Mouse (Mus musculus) embryonic fibroblast, embryonic 13.5 days (primary cell): Measurements from ENCODE around the gene Ephb1.

ENCODE experiments used
- CTCF ChIP-seq: IDR thresholded peaks from 2 replicates; pipeline ENCODE4 v1.5.1; 2011; ENCODE audit warnings: mild to moderate bottlenecking, control low read depth, low read length, moderate library complexity, borderline replicate concordance; ENCODE audit not compliant: insufficient read depth
- POLR2A ChIP-seq: IDR thresholded peaks from 2 replicates; pipeline ENCODE4 v1.6.1; 2011; ENCODE audit warnings: low read depth, mild to moderate bottlenecking, control low read depth, low read length, moderate library complexity

DNA sequence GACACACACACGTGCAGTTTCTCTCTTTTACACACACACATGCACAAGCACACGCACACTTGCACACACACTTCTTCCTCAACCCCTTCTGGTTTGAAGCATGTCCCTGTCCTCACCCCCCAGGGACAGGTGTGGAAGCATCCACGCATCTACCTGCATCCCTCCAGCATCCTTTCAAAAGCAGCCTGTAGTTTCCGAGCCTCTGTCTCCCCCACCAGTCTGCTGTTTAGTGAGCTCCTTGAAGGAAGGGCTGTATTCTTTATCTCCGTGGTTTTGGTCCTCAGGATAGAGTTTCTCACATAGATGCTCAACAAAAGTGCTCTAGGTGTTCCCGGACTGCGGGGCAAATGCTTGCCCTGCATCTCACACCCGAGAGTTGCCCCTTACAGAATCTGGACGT is 9.4 kb downstream of the Ephb1 start:
- TF ChIP-seq CTCF (no peak), POLR2A (no peak)
